Mouse (Mus musculus): ENCODE data around the gene Smox. TPM values are rescaled to one million over a fixed set of nuclear protein-coding genes. Genes with fewer than 3 reads are reported as not detected.

Smox gene
- total and polyA plus RNA-seq, 3 experiments: 2.2 to 5.5 TPM; not detected in 1

DNA sequence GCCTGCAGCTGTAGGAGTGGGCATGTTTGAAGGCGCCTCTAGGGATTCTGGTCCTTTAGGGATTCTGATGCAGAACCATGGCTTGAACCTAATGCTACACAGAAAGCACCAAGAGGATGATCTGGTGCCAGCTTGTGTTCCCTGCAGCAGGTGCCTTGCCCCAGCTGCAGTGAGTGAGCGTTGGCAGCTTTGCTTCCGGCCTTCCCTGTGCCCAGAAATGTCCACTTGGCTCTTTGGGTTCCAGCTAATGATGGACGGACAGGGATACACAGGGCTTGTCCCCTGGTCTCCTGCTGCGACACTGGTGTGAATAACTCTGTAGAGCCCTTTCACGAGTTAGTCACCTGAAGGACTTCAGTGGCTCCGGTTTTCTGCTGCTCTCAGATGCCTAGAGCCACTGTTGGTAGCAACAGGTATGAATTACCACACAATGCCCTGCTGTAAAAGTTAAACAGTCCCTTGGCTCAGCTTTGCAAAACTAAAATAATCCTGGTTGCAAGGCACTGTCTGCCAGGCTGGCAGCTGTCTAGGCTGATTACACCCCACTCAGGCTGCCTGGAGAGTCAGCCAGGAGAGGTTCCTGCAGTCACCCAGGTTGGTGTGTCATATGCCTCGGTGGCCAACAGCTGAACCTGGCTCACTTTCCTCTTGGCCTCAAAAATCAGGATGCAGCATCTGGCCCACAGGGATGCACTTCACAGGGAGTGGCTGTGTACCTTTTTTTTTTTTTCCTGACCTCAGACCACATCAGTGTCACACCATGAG, 43.5 kb upstream of the Smox start:
- H3K4me3 ChIP-seq (ENCODE audit: control insufficient read depth in 1 of 2, insufficient read depth in 1 of 2, low read depth in 2 of 2, low read length in 2 of 2): no peak overlapping the region
- H3K27ac ChIP-seq (ENCODE audit: control insufficient read depth, low read depth, low read length): no peak overlapping the region
- no peaks in the 10 kb centered on the region; a peak in 2 of 4 replicates for H3K27me3 ChIP-seq (ENCODE audit: control insufficient read depth in 1 of 2, insufficient read depth in 2 of 2, low read length in 2 of 2)
- no peak for DNase-seq (ENCODE audit: low read depth, low spot score)
- H3K4me1 ChIP-seq (ENCODE audit: control insufficient read depth in 1 of 2, insufficient read depth in 2 of 2, low read length in 2 of 2): no peaks in the 10 kb centered on the region
- no peak overlapping the region for H3K9ac ChIP-seq (ENCODE audit: control insufficient read depth, low read depth, low read length, poor library complexity, severe bottlenecking)
- H3K9me3 ChIP-seq (replicated peaks; ENCODE audit: insufficient read depth, low read length): no peaks in the 10 kb centered on the region
- no peaks in the 10 kb centered on the region for H3K36me3 ChIP-seq (ENCODE audit: control insufficient read depth in 1 of 2, insufficient read depth in 2 of 2, low read length in 2 of 2)
- H3K79me2 ChIP-seq (ENCODE audit: control insufficient read depth, insufficient read depth, low read length, poor library complexity): no peaks in the 10 kb centered on the region
- TF ChIP-seq TCF12 (IDR thresholded peaks at IDR 0.05; ENCODE audit: low read depth, low read length) (no peak), TBP (IDR thresholded peaks at IDR 0.05; ENCODE audit: low read depth, low read length) (no peak), UBTF (IDR thresholded peaks at IDR 0.05; ENCODE audit: borderline replicate concordance, insufficient read depth, low read depth, low read length) (no peak), CHD2 (IDR thresholded peaks at IDR 0.05; ENCODE audit: low read length) (no peak), ZC3H11A (IDR thresholded peaks at IDR 0.05; ENCODE audit: low read depth, low read length) (no peak), POLR2A (IDR thresholded peaks at IDR 0.05; ENCODE audit: control insufficient read depth in 1 of 2, insufficient read depth in 1 of 2, low read depth in 1 of 2, low read length in 2 of 2, poor library complexity in 1 of 2) (no peak), E2F4 (IDR thresholded peaks at IDR 0.05; ENCODE audit: borderline replicate concordance, low read depth, low read length) (no peak)

GRCm38 (mm10) chr2:131448353-131448752, 42.9 kb upstream of the Smox start:
- Histone ChIP-seq H3K4me3 (ENCODE audit: control insufficient read depth in 1 of 2, insufficient read depth in 1 of 2, low read depth in 2 of 2, low read length in 2 of 2) (no peak overlapping the region), H3K9ac (ENCODE audit: control insufficient read depth, low read depth, low read length, poor library complexity, severe bottlenecking) (no peak overlapping the region), H3K79me2 (ENCODE audit: control insufficient read depth, insufficient read depth, low read length, poor library complexity) (no peaks in the 10 kb centered on the region), H3K27ac (ENCODE audit: control insufficient read depth, low read depth, low read length) (no peak overlapping the region), H3K4me1 (ENCODE audit: control insufficient read depth in 1 of 2, insufficient read depth in 2 of 2, low read length in 2 of 2) (no peaks in the 10 kb centered on the region), H3K36me3 (ENCODE audit: control insufficient read depth in 1 of 2, insufficient read depth in 2 of 2, low read length in 2 of 2) (no peaks in the 10 kb centered on the region), H3K27me3 (ENCODE audit: control insufficient read depth in 1 of 2, insufficient read depth in 2 of 2, low read length in 2 of 2) (no peaks in the 10 kb centered on the region; a peak in 2 of 4 replicates), H3K9me3 (replicated peaks; ENCODE audit: insufficient read depth, low read length) (no peaks in the 10 kb centered on the region)
- DNase-seq (ENCODE audit: low read depth, low spot score): no peak
- no peak for TF ChIP-seq CHD2 (IDR thresholded peaks at IDR 0.05; ENCODE audit: low read length)
- TF ChIP-seq TBP (IDR thresholded peaks at IDR 0.05; ENCODE audit: low read depth, low read length): no peak
- TF ChIP-seq TCF12 (IDR thresholded peaks at IDR 0.05; ENCODE audit: low read depth, low read length): no peak
- TF ChIP-seq POLR2AphosphoS2 (IDR thresholded peaks at IDR 0.05; ENCODE audit: low read length): no peak
- TF ChIP-seq USF1 (IDR thresholded peaks at IDR 0.05; ENCODE audit: low read depth, low read length): no peak
- no peak for TF ChIP-seq USF2 (IDR thresholded peaks at IDR 0.05; ENCODE audit: borderline replicate concordance in 1 of 2, insufficient read depth in 1 of 2, low read depth in 1 of 2, low read length in 2 of 2)

DNA sequence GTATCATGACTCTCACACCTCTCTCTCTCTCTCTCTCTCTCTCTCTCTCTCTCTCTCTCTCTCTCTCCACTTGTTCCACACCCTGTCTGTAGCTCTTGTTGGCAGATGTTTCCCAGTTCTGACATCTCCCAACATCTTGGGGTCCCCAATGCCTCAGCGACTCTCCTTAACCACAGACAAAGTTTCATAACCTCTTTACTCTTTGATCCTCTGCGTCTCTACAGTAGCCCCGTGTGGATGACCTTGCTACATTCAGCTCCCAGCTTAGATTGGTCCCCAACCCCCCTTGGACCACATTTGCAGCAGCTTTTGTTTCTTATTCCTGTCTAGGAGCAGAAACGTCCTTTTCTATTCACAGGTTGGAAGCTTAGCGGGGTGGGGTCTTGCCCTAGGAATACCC, 41.6 kb upstream of the Smox start:
- H3K4me1 ChIP-seq (ENCODE audit: control insufficient read depth in 1 of 2, insufficient read depth in 2 of 2, low read length in 2 of 2): no peaks in the 10 kb centered on the region
- TF ChIP-seq TAL1 (IDR thresholded peaks at IDR 0.05; ENCODE audit: low read length) (no peak), RAD21 (IDR thresholded peaks at IDR 0.05; ENCODE audit: low read depth, low read length) (no peak), ZMIZ1 (IDR thresholded peaks at IDR 0.05; ENCODE audit: low read depth, low read length) (no peak), MEF2A (IDR thresholded peaks at IDR 0.05; ENCODE audit: extremely low read depth, insufficient replicate concordance, low read depth, low read length, poor library complexity, severe bottlenecking) (no peak), MAZ (IDR thresholded peaks at IDR 0.05; ENCODE audit: low read depth, low read length) (no peak), MYC (IDR thresholded peaks at IDR 0.05; ENCODE audit: low read depth, low read length) (no peak), KAT2A (conservative IDR thresholded peaks at IDR 0.05; ENCODE audit: low read depth, low read length) (no peak), UBTF (IDR thresholded peaks at IDR 0.05; ENCODE audit: borderline replicate concordance, insufficient read depth, low read depth, low read length) (no peak), RCOR1 (IDR thresholded peaks at IDR 0.05; ENCODE audit: low read depth, low read length) (no peak)

More for the DNA sequence above, 41.6 kb upstream of the Smox start:
- Histone ChIP-seq H3K9ac (ENCODE audit: control insufficient read depth, low read depth, low read length, poor library complexity, severe bottlenecking) (no peak overlapping the region), H3K79me2 (ENCODE audit: control insufficient read depth, insufficient read depth, low read length, poor library complexity) (no peaks in the 10 kb centered on the region), H3K27me3 (ENCODE audit: control insufficient read depth in 1 of 2, insufficient read depth in 2 of 2, low read length in 2 of 2) (no peaks in the 10 kb centered on the region; a peak in 2 of 4 replicates), H3K4me3 (ENCODE audit: control insufficient read depth in 1 of 2, insufficient read depth in 1 of 2, low read depth in 2 of 2, low read length in 2 of 2) (no peak overlapping the region), H3K36me3 (ENCODE audit: control insufficient read depth in 1 of 2, insufficient read depth in 2 of 2, low read length in 2 of 2) (no peaks in the 10 kb centered on the region), H3K9me3 (replicated peaks; ENCODE audit: insufficient read depth, low read length) (no peaks in the 10 kb centered on the region), H3K27ac (ENCODE audit: control insufficient read depth, low read depth, low read length) (no peak overlapping the region)
- no peak for DNase-seq (ENCODE audit: low read depth, low spot score)
